Mouse (Mus musculus) heart, adult 2 months (tissue): ENCODE measurements around the gene Smpd3.

ENCODE experiments used
- CTCF ChIP-seq: fragments of 200-600 bp; IDR thresholded peaks from 2 replicates; pipeline ENCODE4 v1.8.1; 2022; ENCODE audit warnings: antibody characterized with exemption, mild to moderate bottlenecking, moderate library complexity
- POLR2A ChIP-seq: fragments of 200-500 bp; IDR thresholded peaks from 2 replicates; pipeline ENCODE4 v1.6.1; 2011; ENCODE audit warnings: mild to moderate bottlenecking, low read depth, low read length, control low read depth; ENCODE audit not compliant: insufficient read depth

DNA sequence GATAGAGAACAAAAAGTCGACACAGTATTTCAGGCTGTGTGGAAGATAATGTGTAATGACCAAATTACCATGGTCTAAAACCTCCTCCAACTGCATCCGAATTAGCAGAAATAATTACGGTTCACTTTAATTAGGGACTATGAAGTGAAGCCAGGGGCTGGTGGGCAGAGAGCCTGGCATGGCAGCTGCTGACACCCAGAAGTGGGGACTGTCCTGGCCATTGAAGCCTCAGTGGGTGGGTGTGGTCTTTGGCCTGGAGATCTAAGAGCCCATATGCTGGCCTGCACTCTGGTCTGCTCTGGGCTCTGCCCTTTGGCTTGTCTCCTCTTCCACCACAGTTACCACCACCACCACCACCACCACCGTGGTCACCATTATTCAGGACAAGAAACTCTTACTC is 73.9 kb downstream of the Smpd3 start:
- TF ChIP-seq POLR2A: no peak
- TF ChIP-seq CTCF: no peak
